Mouse (Mus musculus): ENCODE measurements around the gene Fcgrt. TPM values are rescaled to one million over a fixed set of nuclear protein-coding genes. Genes with fewer than 3 reads are reported as not detected.
"Not testable (repeated sequence)": the region's sequence is repeated elsewhere in the genome, so short reads cannot be mapped to it uniquely, and the experiment has no call there.

Fcgrt gene
- polyA plus RNA-seq, 1 experiment from 2014 or later = 53.8 TPM

- no peak for ATAC-seq (ENCODE audit: insufficient number of reproducible peaks, insufficient read depth, low FRiP score, low read depth)
- Histone ChIP-seq H3K4me1 (ENCODE audit: control insufficient read depth in 2 of 2, insufficient read depth in 2 of 2, low read length in 2 of 2) (peaks cover 8 to 12% of the 10 kb centered on the region in 2 experiments), H3K9ac (ENCODE audit: low read length) (no peak overlapping the region), H3K4me3 (ENCODE audit: control insufficient read depth in 1 of 2, insufficient read depth in 1 of 2, low read depth in 1 of 2, low read length in 2 of 2) (no peak overlapping the region), H3K27me3 (ENCODE audit: control insufficient read depth, insufficient read depth, low read length) (no peaks in the 10 kb centered on the region), H3K36me3 (ENCODE audit: control insufficient read depth, insufficient read depth, low read length) (no peaks in the 10 kb centered on the region), H3K27ac (replicated peaks in 1 of 2; ENCODE audit: control insufficient read depth in 1 of 2, insufficient read depth in 1 of 2, low read depth in 2 of 2, low read length in 2 of 2) (no peak overlapping the region), H3K9me3 (ENCODE audit: control insufficient read depth, low read length) (no peaks in the 10 kb centered on the region), H3K4me2 (ENCODE audit: low read length) (no peak overlapping the region)
- WGBS = 72% methylated on average over 5 of the region's 5 CpGs
Measured at GRCm38 (mm10) chr7:45104941-45105340, 1.3 kb upstream of the Fcgrt start.

- Histone ChIP-seq H3K27ac (replicated peaks in 1 of 2; ENCODE audit: control insufficient read depth in 1 of 2, insufficient read depth in 1 of 2, low read depth in 2 of 2, low read length in 2 of 2) (peak overlapping the region; percentile 83 to 90), H3K4me1 (ENCODE audit: control insufficient read depth in 2 of 2, insufficient read depth in 2 of 2, low read length in 2 of 2) (peaks cover 8 to 12% of the 10 kb centered on the region in 2 experiments), H3K9ac (ENCODE audit: low read length) (peak overlapping the region; percentile 72), H3K4me2 (ENCODE audit: low read length) (peak overlapping the region; percentile 61), H3K36me3 (ENCODE audit: control insufficient read depth, insufficient read depth, low read length) (no peaks in the 10 kb centered on the region), H3K4me3 (ENCODE audit: control insufficient read depth in 1 of 2, insufficient read depth in 1 of 2, low read depth in 1 of 2, low read length in 2 of 2) (peak overlapping the region; percentile 30 to 49), H3K27me3 (ENCODE audit: control insufficient read depth, insufficient read depth, low read length) (no peaks in the 10 kb centered on the region), H3K9me3 (ENCODE audit: control insufficient read depth, low read length) (no peaks in the 10 kb centered on the region)
- no peak for ATAC-seq (ENCODE audit: insufficient number of reproducible peaks, insufficient read depth, low FRiP score, low read depth)
- WGBS = 74% methylated on average over 9 of the region's 9 CpGs
Measured at GRCm38 (mm10) chr7:45102940-45103585, 588 bp downstream of the Fcgrt start.

GRCm38 (mm10) chr7:45102441-45102840 lies 1.2 kb downstream of the Fcgrt start:
- Histone ChIP-seq H3K9me3 (ENCODE audit: control insufficient read depth, low read length) (no peaks in the 10 kb centered on the region), H3K4me3 (ENCODE audit: control insufficient read depth in 1 of 2, insufficient read depth in 1 of 2, low read depth in 1 of 2, low read length in 2 of 2) (no peak overlapping the region), H3K36me3 (ENCODE audit: control insufficient read depth, insufficient read depth, low read length) (no peaks in the 10 kb centered on the region), H3K27ac (replicated peaks in 1 of 2; ENCODE audit: control insufficient read depth in 1 of 2, insufficient read depth in 1 of 2, low read depth in 2 of 2, low read length in 2 of 2) (no peak overlapping the region), H3K27me3 (ENCODE audit: control insufficient read depth, insufficient read depth, low read length) (no peaks in the 10 kb centered on the region), H3K4me2 (ENCODE audit: low read length) (peak overlapping the region; percentile 61), H3K4me1 (ENCODE audit: control insufficient read depth in 2 of 2, insufficient read depth in 2 of 2, low read length in 2 of 2) (peaks cover 8 to 12% of the 10 kb centered on the region in 2 experiments), H3K9ac (ENCODE audit: low read length) (peak overlapping the region; percentile 72; the same call in 1 of the 2 replicates)
- 83% methylated on average over 11 of the region's 11 CpGs for WGBS
- ATAC-seq (ENCODE audit: insufficient number of reproducible peaks, insufficient read depth, low FRiP score, low read depth) = no peak

- H3K4me1 ChIP-seq (ENCODE audit: control insufficient read depth in 2 of 2, insufficient read depth in 2 of 2, low read length in 2 of 2) = peaks cover 8 to 12% of the 10 kb centered on the region in 2 experiments
- H3K27me3 ChIP-seq (ENCODE audit: control insufficient read depth, insufficient read depth, low read length) = no peaks in the 10 kb centered on the region
- no peaks in the 10 kb centered on the region for H3K36me3 ChIP-seq (ENCODE audit: control insufficient read depth, insufficient read depth, low read length)
- no peak overlapping the region for H3K27ac ChIP-seq (replicated peaks in 1 of 2; ENCODE audit: control insufficient read depth in 1 of 2, insufficient read depth in 1 of 2, low read depth in 2 of 2, low read length in 2 of 2)
- 91% methylated on average over 6 of the region's 6 CpGs for WGBS
- H3K4me3 ChIP-seq (ENCODE audit: control insufficient read depth in 1 of 2, insufficient read depth in 1 of 2, low read depth in 1 of 2, low read length in 2 of 2) = no peak overlapping the region
- no peak overlapping the region for H3K4me2 ChIP-seq (ENCODE audit: low read length)
- H3K9ac ChIP-seq (ENCODE audit: low read length) = no peak overlapping the region
- H3K9me3 ChIP-seq (ENCODE audit: control insufficient read depth, low read length) = no peaks in the 10 kb centered on the region
- ATAC-seq (ENCODE audit: insufficient number of reproducible peaks, insufficient read depth, low FRiP score, low read depth) = no peak
Measured at GRCm38 (mm10) chr7:45100046-45100445, 3.6 kb downstream of the Fcgrt start.

GRCm38 (mm10) chr7:45098541-45099240 lies 5.0 kb downstream of the Fcgrt start:
- Histone ChIP-seq H3K4me2 (ENCODE audit: low read length) (no peak overlapping the region), H3K9me3 (ENCODE audit: control insufficient read depth, low read length) (no peaks in the 10 kb centered on the region), H3K27ac (replicated peaks in 1 of 2; ENCODE audit: control insufficient read depth in 1 of 2, insufficient read depth in 1 of 2, low read depth in 2 of 2, low read length in 2 of 2) (no peak overlapping the region), H3K36me3 (ENCODE audit: control insufficient read depth, insufficient read depth, low read length) (no peaks in the 10 kb centered on the region), H3K4me1 (ENCODE audit: control insufficient read depth in 2 of 2, insufficient read depth in 2 of 2, low read length in 2 of 2) (peaks cover 1 to 5% of the 10 kb centered on the region in 2 experiments; a peak in 3 of 4 replicates), H3K9ac (ENCODE audit: low read length) (no peak overlapping the region), H3K27me3 (ENCODE audit: control insufficient read depth, insufficient read depth, low read length) (no peaks in the 10 kb centered on the region), H3K4me3 (ENCODE audit: control insufficient read depth in 1 of 2, insufficient read depth in 1 of 2, low read depth in 1 of 2, low read length in 2 of 2) (no peak overlapping the region)
- 86% methylated on average over 8 of the region's 8 CpGs for WGBS
- ATAC-seq (ENCODE audit: insufficient number of reproducible peaks, insufficient read depth, low FRiP score, low read depth) = no peak

- H3K4me1 ChIP-seq (ENCODE audit: control insufficient read depth in 2 of 2, insufficient read depth in 2 of 2, low read length in 2 of 2) = peaks cover 0 to 3% of the 10 kb centered on the region in 2 experiments; a peak in 1 of 4 replicates
- no peak overlapping the region for H3K9ac ChIP-seq (ENCODE audit: low read length)
- H3K4me3 ChIP-seq (ENCODE audit: control insufficient read depth in 1 of 2, insufficient read depth in 1 of 2, low read depth in 1 of 2, low read length in 2 of 2) = no peak overlapping the region
- no peak overlapping the region for H3K4me2 ChIP-seq (ENCODE audit: low read length)
- no peaks in the 10 kb centered on the region for H3K9me3 ChIP-seq (ENCODE audit: control insufficient read depth, low read length)
- no peak for ATAC-seq (ENCODE audit: insufficient number of reproducible peaks, insufficient read depth, low FRiP score, low read depth)
- H3K36me3 ChIP-seq (ENCODE audit: control insufficient read depth, insufficient read depth, low read length) = no peaks in the 10 kb centered on the region
- no peak overlapping the region for H3K27ac ChIP-seq (replicated peaks in 1 of 2; ENCODE audit: control insufficient read depth in 1 of 2, insufficient read depth in 1 of 2, low read depth in 2 of 2, low read length in 2 of 2)
- WGBS = 49% methylated on average over 6 of the region's 6 CpGs
- no peaks in the 10 kb centered on the region for H3K27me3 ChIP-seq (ENCODE audit: control insufficient read depth, insufficient read depth, low read length)
Measured at GRCm38 (mm10) chr7:45097479-45097878, 6.2 kb downstream of the Fcgrt start.

GRCm38 (mm10) chr7:45095965-45096364 lies 7.7 kb downstream of the Fcgrt start:
- H3K4me3 ChIP-seq (ENCODE audit: control insufficient read depth in 1 of 2, insufficient read depth in 1 of 2, low read depth in 1 of 2, low read length in 2 of 2) = not testable (repeated sequence)

More at GRCm38 (mm10) chr7:45095965-45096364, 7.7 kb downstream of the Fcgrt start:
- 90% methylated on average over 14 of the region's 14 CpGs for WGBS
- not testable (repeated sequence) for H3K4me1 ChIP-seq (ENCODE audit: control insufficient read depth in 2 of 2, insufficient read depth in 2 of 2, low read length in 2 of 2); H3K27ac ChIP-seq (replicated peaks in 1 of 2; ENCODE audit: control insufficient read depth in 1 of 2, insufficient read depth in 1 of 2, low read depth in 2 of 2, low read length in 2 of 2); H3K9me3 ChIP-seq (ENCODE audit: control insufficient read depth, low read length); H3K4me2 ChIP-seq (ENCODE audit: low read length); ATAC-seq (ENCODE audit: insufficient number of reproducible peaks, insufficient read depth, low FRiP score, low read depth); H3K27me3 ChIP-seq (ENCODE audit: control insufficient read depth, insufficient read depth, low read length); H3K36me3 ChIP-seq (ENCODE audit: control insufficient read depth, insufficient read depth, low read length); H3K9ac ChIP-seq (ENCODE audit: low read length)
